Mouse (Mus musculus) G1E (cell line): ENCODE measurements around the gene Fgf10. TPM values are rescaled to one million over a fixed set of nuclear protein-coding genes. Genes with fewer than 3 reads are reported as not detected.

ENCODE experiments used
- ATAC-seq: 2 replicates; pipeline ENCODE4 v1.8.0; 2016; ENCODE audit warnings: mild to moderate bottlenecking; ENCODE audit not compliant: insufficient number of reproducible peaks, poor library complexity, low FRiP score, severe bottlenecking; ENCODE audit errors: extremely low read depth
- DNase-seq: peaks from one replicate; pipeline ENCODE4 v3.0.0; 2012; ENCODE audit warnings: low spot score
- H3K27me3 ChIP-seq: 2 replicates; pipeline ENCODE4 v1.6.1; 2012; ENCODE audit warnings: mild to moderate bottlenecking, low read length, inconsistent platforms; ENCODE audit not compliant: insufficient read depth
- H3K36me3 ChIP-seq: replicated peaks from 2 replicates; pipeline ENCODE3; 2012; ENCODE audit warnings: mild to moderate bottlenecking, inconsistent platforms
- H3K4me1 ChIP-seq: 2 replicates; pipeline ENCODE4 v1.6.1; 2012; ENCODE audit warnings: low read depth, low read length, inconsistent platforms, mixed read lengths; ENCODE audit not compliant: insufficient read depth
- H3K4me3 ChIP-seq: 2 replicates; pipeline ENCODE4 v1.5.1; 2012; ENCODE audit warnings: low read depth, mild to moderate bottlenecking, inconsistent platforms, low read length, moderate library complexity, mixed read lengths
- H3K9me3 ChIP-seq: replicated peaks from 2 replicates; pipeline ENCODE4 v1.6.1; 2012; ENCODE audit warnings: inconsistent platforms
- CTCF ChIP-seq: IDR thresholded peaks from 2 replicates; pipeline ENCODE4 v1.5.1; 2012; ENCODE audit warnings: low read depth, low read length, inconsistent platforms, mixed read lengths
- GATA1 ChIP-seq: IDR thresholded peaks from 2 replicates; pipeline ENCODE4 v1.6.1; 2012; ENCODE audit warnings: borderline replicate concordance, low read length, inconsistent platforms, mixed read lengths
- GATA2 ChIP-seq: IDR thresholded peaks from 2 replicates; pipeline ENCODE4 v1.6.1; 2012; ENCODE audit warnings: low read depth, low read length, inconsistent platforms, borderline replicate concordance
- POLR2AphosphoS5 ChIP-seq: IDR thresholded peaks from 2 replicates; pipeline ENCODE4 v1.6.1; 2012; ENCODE audit warnings: low read depth, low read length, inconsistent platforms; ENCODE audit not compliant: insufficient replicate concordance
- TAL1 ChIP-seq: conservative IDR thresholded peaks from 2 replicates; pipeline ENCODE4 v1.6.1; 2012; ENCODE audit warnings: low read depth, low read length, inconsistent platforms, mixed read lengths
- polyA plus RNA-seq: library from polyadenylated mRNA; stranded (reverse); fragments of >175 nt; gene quantifications from 2 replicates; pipeline ENCODE4 v1.2.3, GENCODE M21; 2012
- total RNA-seq, 2 experiments: library from RNA; stranded (forward) in 1 of 2; stranded (reverse) in 1 of 2; fragments of 200-1000 nt in 1 of 2; fragments of >200 nt in 1 of 2; fragmentation: Nextera tagmentation in 1 of 2; gene quantifications; 2 replicates each; pipeline ENCODE4 v1.2.3; 2014 to 2017

Fgf10 gene
- total RNA-seq (2014; fragmentation: Nextera tagmentation) = 7.8 and 8.9 TPM in 2 replicates
- total RNA-seq (2017) = 0.33 and 0.64 TPM in 2 replicates
- polyA plus RNA-seq = 0.06 and 0.11 TPM in 2 replicates

DNA sequence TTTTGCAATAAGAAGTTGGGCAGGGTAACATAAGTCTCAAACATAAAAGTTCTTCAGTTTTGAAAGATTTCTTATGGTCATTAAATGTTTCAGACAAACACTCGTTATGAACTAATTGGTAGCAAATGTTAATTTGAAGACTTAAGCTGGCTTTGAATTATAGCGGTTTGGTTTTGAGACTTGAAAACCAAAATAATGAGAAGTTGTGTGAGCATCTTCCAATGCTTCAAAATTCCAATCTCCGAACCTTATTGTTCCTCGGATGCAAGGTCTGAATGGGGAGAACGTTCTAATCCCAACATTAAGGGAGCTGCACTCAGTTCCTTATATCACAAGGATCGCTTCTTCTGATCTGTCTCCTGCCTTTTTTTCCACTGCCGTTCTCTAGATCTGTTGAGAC is at the start of gene Fgf10:
Gene Fgf10, plus strand, starts transcription at position 301 of the 400 bp plus-strand sequence.
- no peaks in the 10 kb centered on the region for H3K36me3 ChIP-seq
- ATAC-seq (no peak), DNase-seq (no peak)
- no peaks in the 10 kb centered on the region for H3K27me3 ChIP-seq
- no peaks in the 10 kb centered on the region for H3K9me3 ChIP-seq
- H3K4me1 ChIP-seq = peaks cover 7% of the 10 kb centered on the region
- TF ChIP-seq GATA2 (no peak), POLR2AphosphoS5 (no peak), CTCF (no peak), GATA1 (no peak), TAL1 (no peak)
- H3K4me3 ChIP-seq = no peak within 1 kb of the TSS

DNA sequence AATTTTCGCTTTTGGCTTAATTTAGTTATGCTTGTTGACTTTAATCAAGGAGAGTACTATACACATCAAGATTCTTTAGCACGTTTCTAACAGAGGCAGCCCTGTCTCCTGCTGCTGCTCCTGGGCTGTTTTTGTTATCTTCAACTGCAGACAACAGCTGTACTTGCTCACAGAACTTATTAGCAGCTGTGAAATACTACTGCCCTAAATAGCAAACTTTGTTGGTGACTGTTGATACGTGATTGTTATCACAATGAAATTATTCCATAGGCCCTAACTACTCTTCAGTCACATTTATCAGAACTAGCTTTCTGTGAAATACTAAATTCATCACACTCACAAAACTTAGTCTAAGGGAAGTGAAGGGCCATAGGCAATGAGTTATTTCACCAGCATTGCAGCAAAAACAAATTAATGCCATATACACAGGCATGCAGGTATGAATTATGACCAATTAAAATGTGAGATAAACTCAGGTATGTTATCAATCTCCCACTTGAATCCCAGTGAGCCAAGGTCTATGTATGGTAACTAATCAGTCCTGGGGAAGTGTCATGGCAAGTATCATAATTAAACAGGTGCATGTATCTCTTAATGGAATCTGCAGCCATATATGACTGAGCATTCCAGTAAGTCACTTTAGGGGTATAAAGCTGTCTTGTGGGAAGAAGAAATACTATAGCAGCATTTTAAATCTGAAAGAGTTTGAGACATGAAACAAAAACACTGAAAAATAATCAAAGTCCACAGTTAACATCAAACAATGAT is 39.7 kb upstream of the Fgf10 start:
- ATAC-seq (peak; percentile 88), DNase-seq (peak; percentile 2)
- Histone ChIP-seq H3K36me3 (no peaks in the 10 kb centered on the region), H3K4me3 (no peak overlapping the region), H3K9me3 (no peaks in the 10 kb centered on the region), H3K4me1 (peaks cover 43% of the 10 kb centered on the region), H3K27me3 (no peaks in the 10 kb centered on the region)
- peak; percentile 93 for TF ChIP-seq TAL1
- no peak for TF ChIP-seq GATA2

DNA sequence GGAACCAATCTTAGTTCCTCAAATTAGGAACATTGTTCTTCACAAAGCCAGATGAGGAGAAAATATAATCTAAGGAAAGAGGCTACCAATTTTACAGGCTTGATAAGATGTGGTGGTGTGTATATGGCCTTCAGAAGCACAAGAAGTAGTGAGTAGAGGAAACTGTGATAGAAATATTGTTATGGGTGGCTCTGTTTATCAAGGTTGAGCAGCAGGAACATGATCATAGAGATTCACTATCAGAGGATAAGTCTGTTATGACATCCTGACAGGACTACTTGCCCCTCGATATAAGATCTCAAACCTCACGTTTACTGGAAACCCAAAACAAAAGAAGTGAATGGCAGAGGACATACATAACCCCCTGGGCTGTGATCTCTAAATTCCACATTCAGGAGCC is 38.1 kb upstream of the Fgf10 start:
- peak; percentile 81 for ATAC-seq
- peak; percentile 4 for DNase-seq
- Histone ChIP-seq H3K4me3 (peak overlapping the region; percentile 8; the same call in 1 of the 2 replicates), H3K4me1 (peaks cover 59% of the 10 kb centered on the region), H3K9me3 (no peaks in the 10 kb centered on the region), H3K36me3 (no peaks in the 10 kb centered on the region), H3K27me3 (no peaks in the 10 kb centered on the region)
- TF ChIP-seq GATA2 (no peak), TAL1 (peak; percentile 76), GATA1 (no peak)

GRCm38 (mm10) chr13:118636047-118636446 is 33.5 kb upstream of the Fgf10 start:
- no peak for TF ChIP-seq POLR2AphosphoS5
- TF ChIP-seq CTCF = no peak
- no peak for TF ChIP-seq TAL1
- no peak for TF ChIP-seq GATA1
- TF ChIP-seq GATA2 = no peak
- no peaks in the 10 kb centered on the region for H3K36me3 ChIP-seq
- H3K27me3 ChIP-seq = no peaks in the 10 kb centered on the region
- no peak overlapping the region for H3K4me3 ChIP-seq
- ATAC-seq (no peak), DNase-seq (no peak)
- no peaks in the 10 kb centered on the region for H3K9me3 ChIP-seq
- H3K4me1 ChIP-seq = peaks cover 40% of the 10 kb centered on the region

- H3K4me1 ChIP-seq = peaks cover 5% of the 10 kb centered on the region
- no peak for TF ChIP-seq GATA1
- no peak for TF ChIP-seq POLR2AphosphoS5
- no peak for TF ChIP-seq CTCF
- no peak for TF ChIP-seq TAL1
- no peak for TF ChIP-seq GATA2
- DNase-seq = no peak
- H3K9me3 ChIP-seq = no peaks in the 10 kb centered on the region
- no peaks in the 10 kb centered on the region for H3K27me3 ChIP-seq
- ATAC-seq = no peak
- no peak overlapping the region for H3K4me3 ChIP-seq
- H3K36me3 ChIP-seq = no peaks in the 10 kb centered on the region
Measured at GRCm38 (mm10) chr13:118642585-118642984, 27.0 kb upstream of the Fgf10 start.

- TF ChIP-seq GATA1 = no peak
- Histone ChIP-seq H3K27me3 (no peaks in the 10 kb centered on the region), H3K4me3 (no peak overlapping the region), H3K36me3 (no peaks in the 10 kb centered on the region), H3K4me1 (peaks cover 4% of the 10 kb centered on the region; the same call in 1 of the 2 replicates), H3K9me3 (no peaks in the 10 kb centered on the region)
- DNase-seq (no peak), ATAC-seq (no peak)
Measured at GRCm38 (mm10) chr13:118643138-118643537, 26.5 kb upstream of the Fgf10 start.

GRCm38 (mm10) chr13:118656991-118657390 is 12.6 kb upstream of the Fgf10 start:
- ATAC-seq (no peak), DNase-seq (no peak)
- TF ChIP-seq TAL1 (no peak), CTCF (no peak), POLR2AphosphoS5 (no peak), GATA2 (no peak), GATA1 (no peak)
- H3K9me3 ChIP-seq = no peaks in the 10 kb centered on the region
- H3K4me1 ChIP-seq = 0 out of 2 replicates have a peak, but pooled peaks cover 3% of the 10 kb centered on the region
- H3K4me3 ChIP-seq = no peak overlapping the region
- no peaks in the 10 kb centered on the region for H3K27me3 ChIP-seq
- no peaks in the 10 kb centered on the region for H3K36me3 ChIP-seq
